In genomic region chr6:52170166-52170897, GRCm38 (mm10) we compare ENCODE assay signal across 9 mouse cellular contexts. TPM values are rescaled to one million over a fixed set of nuclear protein-coding genes. Genes with fewer than 3 reads are reported as not detected.
DNase-seq lines count a peak whose midpoint lies in the region; ATAC-seq lines count a peak whose summit lies in the region.
"Had no signal": no experiment of that assay in that cellular context is flagged by ENCODE, and none has a peak within 500 bp of the region (broad histone marks: within the 10 kb centered on the region; RNA-seq: fewer than 3 reads in every experiment).

No protein-coding gene starts in this region.

- no peak overlapping the region for H3K9ac ChIP-seq in forebrain, embryonic 11.5 days (ENCODE audit: low read length)
- H3K9ac ChIP-seq in intestine, embryonic 15.5 days: peak overlapping the region; percentile 50
- H3K9ac ChIP-seq in liver, embryonic 15.5 days: no peak overlapping the region
- H3K9ac ChIP-seq: embryonic facial prominence, embryonic 13.5 days had no signal

- ATAC-seq in forebrain, embryonic 11.5 days (replicated peaks; ENCODE audit: low FRiP score): no peak
- peak; percentile 22; the same call in 1 of the 2 replicates for ATAC-seq in intestine, embryonic 15.5 days
- peak; percentile 69 for ATAC-seq in liver, embryonic 15.5 days (ENCODE audit: insufficient read depth)

- H3K27me3 ChIP-seq in forebrain, embryonic 11.5 days (ENCODE audit: control insufficient read depth, insufficient read depth, low read length): peaks cover 96% of the 10 kb centered on the region
- H3K27me3 ChIP-seq in forebrain, embryonic 10.5 days (ENCODE audit: poor library complexity, severe bottlenecking): peaks cover 100% of the 10 kb centered on the region
- peaks cover 16% of the 10 kb centered on the region for H3K27me3 ChIP-seq in intestine, embryonic 15.5 days (replicated peaks)
- peaks cover 99% of the 10 kb centered on the region for H3K27me3 ChIP-seq in liver, embryonic 15.5 days

- H3K4me3 ChIP-seq in forebrain, embryonic 11.5 days (ENCODE audit: low read depth, low read length): no peak overlapping the region
- H3K4me3 ChIP-seq in forebrain, embryonic 10.5 days: no peak overlapping the region
- peak overlapping the region; percentile 20 for H3K4me3 ChIP-seq in intestine, embryonic 15.5 days (replicated peaks)
- H3K4me3 ChIP-seq in liver, embryonic 15.5 days (replicated peaks): no peak overlapping the region
- H3K4me3 ChIP-seq: embryonic facial prominence, embryonic 13.5 days had no signal

- WGBS in forebrain, embryonic 11.5 days: under 1% methylated on average over 39 of the region's 40 CpGs
- 1% methylated on average over 40 of the region's 40 CpGs for WGBS in forebrain, embryonic 10.5 days
- whole genome bisulfite sequencing in intestine, embryonic 15.5 days: 34% methylated on average over 40 of the region's 40 CpGs
- WGBS in liver, embryonic 15.5 days (ENCODE audit: insufficient replicate concordance): 10% methylated on average over 40 of the region's 40 CpGs

- H3K36me3 ChIP-seq in forebrain, embryonic 11.5 days (ENCODE audit: control insufficient read depth, insufficient read depth, low read length): no peaks in the 10 kb centered on the region
- no peaks in the 10 kb centered on the region for H3K36me3 ChIP-seq in forebrain, embryonic 10.5 days (replicated peaks)
- H3K36me3 ChIP-seq in intestine, embryonic 15.5 days: no peaks in the 10 kb centered on the region
- H3K36me3 ChIP-seq in liver, embryonic 15.5 days (replicated peaks): no peaks in the 10 kb centered on the region
- H3K36me3 ChIP-seq: embryonic facial prominence, embryonic 13.5 days had no signal

- H3K27ac ChIP-seq in forebrain, embryonic 11.5 days (ENCODE audit: low read depth, low read length): no peak overlapping the region
- no peak overlapping the region for H3K27ac ChIP-seq in forebrain, embryonic 10.5 days
- peak overlapping the region; percentile 83 for H3K27ac ChIP-seq in intestine, embryonic 15.5 days
- peak overlapping the region; percentile 29; the same call in 1 of the 2 replicates for H3K27ac ChIP-seq in liver, embryonic 15.5 days (replicated peaks)
- H3K27ac ChIP-seq: embryonic facial prominence, embryonic 13.5 days had no signal

- no peaks in the 10 kb centered on the region for H3K9me3 ChIP-seq in forebrain, embryonic 11.5 days (ENCODE audit: control insufficient read depth, low read length)
- H3K9me3 ChIP-seq in forebrain, embryonic 10.5 days: no peaks in the 10 kb centered on the region
- no peaks in the 10 kb centered on the region for H3K9me3 ChIP-seq in intestine, embryonic 15.5 days
- no peaks in the 10 kb centered on the region for H3K9me3 ChIP-seq in liver, embryonic 15.5 days (replicated peaks)
- H3K9me3 ChIP-seq: embryonic facial prominence, embryonic 13.5 days had no signal

- 0 out of 2 replicates have a peak, but pooled peaks cover 3% of the 10 kb centered on the region for H3K4me1 ChIP-seq in forebrain, embryonic 11.5 days (replicated peaks; ENCODE audit: control insufficient read depth, insufficient read depth, low read length)
- H3K4me1 ChIP-seq in forebrain, embryonic 10.5 days: peaks cover 23% of the 10 kb centered on the region
- peaks cover 25% of the 10 kb centered on the region for H3K4me1 ChIP-seq in intestine, embryonic 15.5 days (replicated peaks)
- H3K4me1 ChIP-seq in liver, embryonic 15.5 days (replicated peaks): peaks cover 8% of the 10 kb centered on the region; the same call in 1 of the 2 replicates

- no peak overlapping the region for H3K4me2 ChIP-seq in forebrain, embryonic 11.5 days (ENCODE audit: low read depth, low read length, severe bottlenecking)
- H3K4me2 ChIP-seq in intestine, embryonic 15.5 days (replicated peaks): peak overlapping the region; percentile 75
- H3K4me2 ChIP-seq in liver, embryonic 15.5 days: peak overlapping the region; percentile 23
- H3K4me2 ChIP-seq: embryonic facial prominence, embryonic 13.5 days had no signal

- peak; percentile 54 for DNase-seq in forebrain, embryonic 11.5 days (ENCODE audit: low spot score)
- no peak for DNase-seq in forebrain, embryonic 10.5 days (ENCODE audit: extremely low spot score, low spot score)
- DNase-seq in adrenal gland, postnatal 14 days: peak; percentile 61
- no peak for DNase-seq in urinary bladder, postnatal 14 days (ENCODE audit: low spot score)
- no peak for DNase-seq in frontal cortex, adult 2 months (ENCODE audit: extremely low spot score in 1 of 2, low spot score in 1 of 2)
- no peak for DNase-seq in thymus, postnatal 25 days

RNA-seq across cellular contexts. Expression of gene Hoxa2, which starts 5.7 kb away (rescaled TPM):
- polyA plus RNA-seq in forebrain, embryonic 11.5 days (2014; fragmentation: Nextera tagmentation; extraction: Ambion mirVana): not detected in 2 replicates
- not detected in 2 replicates for polyA plus RNA-seq in forebrain, embryonic 10.5 days (2016; fragmentation: Nextera tagmentation; extraction: Ambion mirVana)
- 3.3 and 3.8 TPM in 2 replicates for total RNA-seq in adrenal gland, postnatal 14 days (2021)
- polyA plus RNA-seq in intestine, embryonic 15.5 days (2015; fragmentation: Nextera tagmentation; extraction: Ambion mirVana): 7.4 and 8.6 TPM in 2 replicates
- 0.29 and 0.37 TPM in 2 replicates for polyA plus RNA-seq in liver, embryonic 15.5 days (2015; fragmentation: Nextera tagmentation; extraction: Ambion mirVana)
- not detected in 2 replicates for polyA plus RNA-seq in frontal cortex, adult 2 months (2012; rRNA removed)

RNA-seq across cellular contexts. Expression of gene 5730596B20Rik, which starts 7.0 kb away (rescaled TPM):
- not detected in 2 replicates for polyA plus RNA-seq in forebrain, embryonic 11.5 days (2014; fragmentation: Nextera tagmentation; extraction: Ambion mirVana)
- not detected in 2 replicates for polyA plus RNA-seq in forebrain, embryonic 10.5 days (2016; fragmentation: Nextera tagmentation; extraction: Ambion mirVana)
- total RNA-seq in adrenal gland, postnatal 14 days (2021): 0.45 and 0.63 TPM in 2 replicates
- 1.9 and 2.0 TPM in 2 replicates for polyA plus RNA-seq in intestine, embryonic 15.5 days (2015; fragmentation: Nextera tagmentation; extraction: Ambion mirVana)
- polyA plus RNA-seq in liver, embryonic 15.5 days (2015; fragmentation: Nextera tagmentation; extraction: Ambion mirVana): 0.05 TPM in 2 replicates
- polyA plus RNA-seq in frontal cortex, adult 2 months (2012; rRNA removed): not detected in 2 replicates

RNA-seq across cellular contexts. Expression of gene Hoxa1, which starts 12.2 kb away (rescaled TPM):
- 0.43 TPM in 1 of 2 replicates, not detected in the other for polyA plus RNA-seq in forebrain, embryonic 11.5 days (2014; fragmentation: Nextera tagmentation; extraction: Ambion mirVana)
- not detected in 2 replicates for polyA plus RNA-seq in forebrain, embryonic 10.5 days (2016; fragmentation: Nextera tagmentation; extraction: Ambion mirVana)
- total RNA-seq in adrenal gland, postnatal 14 days (2021): 0.64 and 1.1 TPM in 2 replicates
- 0.86 and 1.2 TPM in 2 replicates for polyA plus RNA-seq in intestine, embryonic 15.5 days (2015; fragmentation: Nextera tagmentation; extraction: Ambion mirVana)
- 0.31 and 0.58 TPM in 2 replicates for polyA plus RNA-seq in liver, embryonic 15.5 days (2015; fragmentation: Nextera tagmentation; extraction: Ambion mirVana)
- 0.04 TPM in 1 of 2 replicates, not detected in the other for polyA plus RNA-seq in frontal cortex, adult 2 months (2012; rRNA removed)

RNA-seq across cellular contexts. Expression of gene Hoxa4, which starts 21.2 kb away (rescaled TPM):
- polyA plus RNA-seq in forebrain, embryonic 11.5 days (2014; fragmentation: Nextera tagmentation; extraction: Ambion mirVana): not detected in 2 replicates
- polyA plus RNA-seq in forebrain, embryonic 10.5 days (2016; fragmentation: Nextera tagmentation; extraction: Ambion mirVana): not detected in 2 replicates
- total RNA-seq in adrenal gland, postnatal 14 days (2021): 6.4 and 7.3 TPM in 2 replicates
- polyA plus RNA-seq in intestine, embryonic 15.5 days (2015; fragmentation: Nextera tagmentation; extraction: Ambion mirVana): 3.7 and 4.5 TPM in 2 replicates
- 0.07 and 0.21 TPM in 2 replicates for polyA plus RNA-seq in liver, embryonic 15.5 days (2015; fragmentation: Nextera tagmentation; extraction: Ambion mirVana)
- polyA plus RNA-seq in frontal cortex, adult 2 months (2012; rRNA removed): 0.06 TPM in 1 of 2 replicates, not detected in the other

RNA-seq across cellular contexts. Expression of gene Hoxa5, which starts 34.1 kb away (rescaled TPM):
- polyA plus RNA-seq in forebrain, embryonic 11.5 days (2014; fragmentation: Nextera tagmentation; extraction: Ambion mirVana): not detected in 2 replicates
- polyA plus RNA-seq in forebrain, embryonic 10.5 days (2016; fragmentation: Nextera tagmentation; extraction: Ambion mirVana): not detected in 2 replicates
- 25.8 and 26.3 TPM in 2 replicates for total RNA-seq in adrenal gland, postnatal 14 days (2021)
- 22.9 and 25.1 TPM in 2 replicates for polyA plus RNA-seq in intestine, embryonic 15.5 days (2015; fragmentation: Nextera tagmentation; extraction: Ambion mirVana)
- polyA plus RNA-seq in liver, embryonic 15.5 days (2015; fragmentation: Nextera tagmentation; extraction: Ambion mirVana): 0.41 and 0.74 TPM in 2 replicates
- 0.11 TPM in 1 of 2 replicates, not detected in the other for polyA plus RNA-seq in frontal cortex, adult 2 months (2012; rRNA removed)

Comparison
In these comparisons a context has a peak if more than half of its experiments do, and no peak if none do; other contexts are left out.
1. DNase-seq: peak in forebrain, embryonic 11.5 days (single experiment) and adrenal gland, postnatal 14 days (single experiment); none in forebrain, embryonic 10.5 days (single experiment), urinary bladder, postnatal 14 days (single experiment), frontal cortex, adult 2 months (0 of 2) and thymus, postnatal 25 days (single experiment).
2. H3K27ac ChIP-seq: peak in intestine, embryonic 15.5 days (single experiment) and liver, embryonic 15.5 days (single experiment); none in forebrain, embryonic 11.5 days (single experiment) and forebrain, embryonic 10.5 days (single experiment).